Mouse (Mus musculus): ENCODE data around the gene Fcgr2b. TPM values are rescaled to one million over a fixed set of nuclear protein-coding genes. Genes with fewer than 3 reads are reported as not detected.
"Not testable (repeated sequence)": the region's sequence is repeated elsewhere in the genome, so short reads cannot be mapped to it uniquely, and the experiment has no call there.

The Fcgr2b gene
- polyA plus RNA-seq, 2 experiments: 3.3 to 3.4 TPM

- no peak for ATAC-seq (ENCODE audit: insufficient read depth)
- no peak overlapping the region for H3K9ac ChIP-seq (replicated peaks)
- 63% methylated on average over 2 of the region's 2 CpGs for WGBS (ENCODE audit: insufficient replicate concordance)
Observed at GRCm38 (mm10) chr1:170982301-170982700, 6.0 kb upstream of the Fcgr2b start.

DNA sequence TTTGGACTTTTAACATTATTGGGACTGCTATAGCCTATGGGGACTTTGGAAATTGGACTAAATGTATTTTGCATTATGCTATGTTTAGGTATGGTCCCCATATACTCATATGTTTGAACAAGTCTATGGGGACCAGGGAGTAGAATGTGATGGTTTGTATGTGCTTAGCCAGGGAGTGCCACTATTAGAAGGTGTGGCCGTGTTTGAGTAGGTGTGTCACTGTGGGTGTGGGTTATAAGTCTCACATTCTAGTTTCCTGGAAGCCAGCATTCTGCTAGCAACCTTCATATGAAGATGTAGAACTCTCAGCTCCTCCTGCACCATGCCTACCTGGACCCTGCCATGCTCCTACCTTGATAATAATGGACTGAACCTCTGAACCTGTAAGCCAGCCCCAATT lies 5.3 kb upstream of the Fcgr2b start:
- not testable (repeated sequence) for H3K4me2 ChIP-seq (ENCODE audit: low read depth); H3K27me3 ChIP-seq (ENCODE audit: control insufficient read depth, insufficient read depth, low read length); DNase-seq (ENCODE audit: low read depth in 3 of 3, low spot score in 3 of 3); H3K36me3 ChIP-seq (replicated peaks; ENCODE audit: control insufficient read depth, insufficient read depth, low read depth); ATAC-seq (ENCODE audit: insufficient read depth); H3K9me3 ChIP-seq (ENCODE audit: control insufficient read depth, low read length); H3K4me3 ChIP-seq (ENCODE audit: insufficient read depth in 1 of 2, low read depth in 2 of 2, low read length in 2 of 2); H3K27ac ChIP-seq; H3K4me1 ChIP-seq (replicated peaks; ENCODE audit: control insufficient read depth in 2 of 2, insufficient read depth in 2 of 2, low read length in 1 of 2); H3K9ac ChIP-seq (replicated peaks)
- 45% methylated on average over 1 of the region's 1 CpGs for WGBS (ENCODE audit: insufficient replicate concordance)

More at GRCm38 (mm10) chr1:170982301-170982700, 6.0 kb upstream of the Fcgr2b start:
- TF ChIP-seq EP300 (IDR thresholded peaks at IDR 0.05; ENCODE audit: low read depth) (no peak), CTCF (IDR thresholded peaks at IDR 0.05; ENCODE audit: low read depth) (no peak)
- DNase-seq (ENCODE audit: low read depth in 3 of 3, low spot score in 3 of 3): no peak
- no peaks in the 10 kb centered on the region for H3K4me1 ChIP-seq (replicated peaks; ENCODE audit: control insufficient read depth in 2 of 2, insufficient read depth in 2 of 2, low read length in 1 of 2)
- no peak overlapping the region for H3K27ac ChIP-seq
- no peaks in the 10 kb centered on the region for H3K9me3 ChIP-seq (ENCODE audit: control insufficient read depth, low read length)
- no peak overlapping the region for H3K4me3 ChIP-seq (ENCODE audit: insufficient read depth in 1 of 2, low read depth in 2 of 2, low read length in 2 of 2)
- H3K4me2 ChIP-seq (ENCODE audit: low read depth): no peak overlapping the region
- H3K36me3 ChIP-seq (replicated peaks; ENCODE audit: control insufficient read depth, insufficient read depth, low read depth): no peaks in the 10 kb centered on the region
- H3K27me3 ChIP-seq (ENCODE audit: control insufficient read depth, insufficient read depth, low read length): no peaks in the 10 kb centered on the region

DNA sequence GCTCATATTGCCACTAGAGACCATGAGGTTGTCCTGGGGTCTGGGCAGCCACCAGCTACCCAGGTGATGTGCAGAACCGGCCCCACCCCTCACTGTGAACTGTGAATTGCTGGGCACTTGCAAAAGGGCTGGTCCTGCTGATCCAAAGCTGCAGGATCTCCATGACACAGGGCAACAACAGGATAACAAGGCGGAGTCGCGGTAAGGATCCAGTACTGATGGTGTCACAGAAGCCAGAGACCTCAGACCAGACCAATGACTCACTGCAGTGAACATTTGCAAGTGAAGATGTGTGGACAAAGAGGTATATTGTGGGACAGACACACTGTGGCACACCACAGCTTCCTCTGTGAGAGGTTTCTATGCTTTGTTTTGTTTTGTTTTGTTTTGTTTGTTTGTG lies 2.3 kb upstream of the Fcgr2b start:
- ATAC-seq (ENCODE audit: insufficient read depth) (no peak), DNase-seq (ENCODE audit: low read depth in 3 of 3, low spot score in 3 of 3) (no peak)
- Histone ChIP-seq H3K9me3 (ENCODE audit: control insufficient read depth, low read length) (no peaks in the 10 kb centered on the region), H3K4me2 (ENCODE audit: low read depth) (no peak overlapping the region), H3K4me3 (ENCODE audit: insufficient read depth in 1 of 2, low read depth in 2 of 2, low read length in 2 of 2) (no peak overlapping the region), H3K36me3 (replicated peaks; ENCODE audit: control insufficient read depth, insufficient read depth, low read depth) (no peaks in the 10 kb centered on the region), H3K27ac (no peak overlapping the region), H3K4me1 (replicated peaks; ENCODE audit: control insufficient read depth in 2 of 2, insufficient read depth in 2 of 2, low read length in 1 of 2) (peaks cover 0 to 2% of the 10 kb centered on the region in 2 experiments; a peak in 1 of 4 replicates), H3K27me3 (ENCODE audit: control insufficient read depth, insufficient read depth, low read length) (no peaks in the 10 kb centered on the region), H3K9ac (replicated peaks) (no peak overlapping the region)
- WGBS (ENCODE audit: insufficient replicate concordance): 54% methylated on average over 4 of the region's 4 CpGs
- TF ChIP-seq CTCF (IDR thresholded peaks at IDR 0.05; ENCODE audit: low read depth): no peak
- TF ChIP-seq EP300 (IDR thresholded peaks at IDR 0.05; ENCODE audit: low read depth): no peak

DNA sequence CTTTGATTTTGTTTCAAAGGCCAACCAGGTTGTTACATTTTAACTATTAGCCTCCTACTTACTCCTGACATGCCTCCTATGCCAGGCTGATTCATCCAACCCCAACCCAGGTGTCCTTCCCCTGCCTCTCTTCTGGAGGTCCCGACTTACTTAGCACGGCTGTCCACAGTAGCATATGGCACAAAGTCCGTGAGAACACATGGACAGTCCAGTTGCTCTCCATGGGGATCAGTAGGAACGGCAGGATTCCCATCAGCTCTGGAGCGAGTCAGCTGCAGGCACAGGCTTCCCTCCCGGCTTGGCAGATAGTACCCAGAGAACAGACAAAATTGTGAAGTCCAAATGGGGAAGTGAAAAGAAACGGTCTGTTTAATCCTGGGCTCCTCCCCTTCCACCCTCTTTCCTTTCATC lies 591 bp downstream of the Fcgr2b start:
- no peaks in the 10 kb centered on the region for H3K27me3 ChIP-seq (ENCODE audit: control insufficient read depth, insufficient read depth, low read length)
- no peak overlapping the region for H3K9ac ChIP-seq (replicated peaks)
- H3K27ac ChIP-seq: no peak overlapping the region
- H3K4me3 ChIP-seq (ENCODE audit: insufficient read depth in 1 of 2, low read depth in 2 of 2, low read length in 2 of 2): peak overlapping the region in 1 of 2 experiments; percentile 38; a peak in 3 of 4 replicates
- ATAC-seq (ENCODE audit: insufficient read depth): no peak
- peaks cover 0 to 4% of the 10 kb centered on the region in 2 experiments; a peak in 1 of 4 replicates for H3K4me1 ChIP-seq (replicated peaks; ENCODE audit: control insufficient read depth in 2 of 2, insufficient read depth in 2 of 2, low read length in 1 of 2)
- WGBS (ENCODE audit: insufficient replicate concordance): 23% methylated on average over 7 of the region's 7 CpGs
- H3K36me3 ChIP-seq (replicated peaks; ENCODE audit: control insufficient read depth, insufficient read depth, low read depth): no peaks in the 10 kb centered on the region
- no peak for TF ChIP-seq CTCF (IDR thresholded peaks at IDR 0.05; ENCODE audit: low read depth)
- no peak for TF ChIP-seq EP300 (IDR thresholded peaks at IDR 0.05; ENCODE audit: low read depth)
- H3K9me3 ChIP-seq (ENCODE audit: control insufficient read depth, low read length): no peaks in the 10 kb centered on the region
- peak overlapping the region; percentile 13; the same call in 1 of the 2 replicates for H3K4me2 ChIP-seq (ENCODE audit: low read depth)
- no peak for DNase-seq (ENCODE audit: low read depth in 3 of 3, low spot score in 3 of 3)

GRCm38 (mm10) chr1:170975350-170975749 lies 997 bp downstream of the Fcgr2b start:
- H3K27ac ChIP-seq; H3K9ac ChIP-seq (replicated peaks); H3K4me1 ChIP-seq (replicated peaks; ENCODE audit: control insufficient read depth in 2 of 2, insufficient read depth in 2 of 2, low read length in 1 of 2); DNase-seq (ENCODE audit: low read depth in 3 of 3, low spot score in 3 of 3); H3K4me3 ChIP-seq (ENCODE audit: insufficient read depth in 1 of 2, low read depth in 2 of 2, low read length in 2 of 2); H3K27me3 ChIP-seq (ENCODE audit: control insufficient read depth, insufficient read depth, low read length); H3K9me3 ChIP-seq (ENCODE audit: control insufficient read depth, low read length); ATAC-seq (ENCODE audit: insufficient read depth); H3K36me3 ChIP-seq (replicated peaks; ENCODE audit: control insufficient read depth, insufficient read depth, low read depth): not testable (repeated sequence)
- 38% methylated on average over 2 of the region's 2 CpGs for WGBS (ENCODE audit: insufficient replicate concordance)
- peak overlapping the region; percentile 13; the same call in 1 of the 2 replicates for H3K4me2 ChIP-seq (ENCODE audit: low read depth)
